Mouse (Mus musculus) NIH3T3 (cell line): ENCODE data around the gene Ackr3.

Experiments used
- DNase-seq: peaks from one replicate; pipeline ENCODE4 v3.0.0-alpha.2; 2012; ENCODE audit warnings: low read depth

The Ackr3 gene

GRCm38 (mm10) chr1:90204821-90205220 lies 1.0 kb downstream of the Ackr3 start:
- DNase-seq, result peak; percentile 39

DNA sequence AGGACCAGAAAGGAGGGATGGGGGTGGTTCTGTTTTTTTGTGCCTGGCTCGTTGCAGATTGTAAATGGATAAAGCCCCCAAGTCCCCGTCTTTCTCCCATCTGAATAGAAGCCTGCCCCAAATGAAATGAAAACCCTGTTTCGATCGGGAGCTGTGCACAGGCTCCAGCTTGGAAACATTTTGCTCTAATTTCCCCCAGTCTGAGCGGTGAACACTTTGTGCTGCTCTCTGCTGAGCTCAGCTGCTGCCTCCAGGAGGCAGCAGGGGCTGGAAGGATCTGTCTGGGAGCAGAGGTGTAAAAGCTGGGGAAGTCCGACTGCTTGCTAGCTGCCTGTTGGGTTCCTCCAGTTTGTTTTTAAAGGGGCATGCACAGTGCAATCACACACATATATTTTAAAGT lies 1.4 kb downstream of the Ackr3 start:
- DNase-seq, result peak; percentile 93

DNA sequence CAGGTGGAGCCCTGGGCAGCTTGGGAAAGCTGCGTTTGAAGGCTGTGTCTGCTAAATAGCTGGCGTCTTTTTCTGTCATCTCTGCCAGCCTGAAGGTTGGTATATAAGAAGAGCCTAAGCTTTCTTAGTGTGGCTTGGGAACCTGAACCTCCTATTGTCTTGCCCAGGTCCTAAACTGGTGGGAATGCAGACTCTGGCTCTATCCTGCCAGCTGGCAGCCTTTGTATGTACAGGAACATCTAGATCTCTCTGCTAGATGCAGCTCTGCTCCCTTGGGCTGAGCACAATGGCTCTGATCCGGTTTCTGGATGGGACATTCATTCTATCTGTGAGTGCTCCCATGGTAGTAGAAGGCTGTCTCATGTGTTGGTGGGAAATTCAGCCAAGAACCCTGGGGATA lies 2.9 kb downstream of the Ackr3 start:
- no peak for DNase-seq

GRCm38 (mm10) chr1:90207279-90207678 lies 3.5 kb downstream of the Ackr3 start:
- DNase-seq, result no peak

DNA sequence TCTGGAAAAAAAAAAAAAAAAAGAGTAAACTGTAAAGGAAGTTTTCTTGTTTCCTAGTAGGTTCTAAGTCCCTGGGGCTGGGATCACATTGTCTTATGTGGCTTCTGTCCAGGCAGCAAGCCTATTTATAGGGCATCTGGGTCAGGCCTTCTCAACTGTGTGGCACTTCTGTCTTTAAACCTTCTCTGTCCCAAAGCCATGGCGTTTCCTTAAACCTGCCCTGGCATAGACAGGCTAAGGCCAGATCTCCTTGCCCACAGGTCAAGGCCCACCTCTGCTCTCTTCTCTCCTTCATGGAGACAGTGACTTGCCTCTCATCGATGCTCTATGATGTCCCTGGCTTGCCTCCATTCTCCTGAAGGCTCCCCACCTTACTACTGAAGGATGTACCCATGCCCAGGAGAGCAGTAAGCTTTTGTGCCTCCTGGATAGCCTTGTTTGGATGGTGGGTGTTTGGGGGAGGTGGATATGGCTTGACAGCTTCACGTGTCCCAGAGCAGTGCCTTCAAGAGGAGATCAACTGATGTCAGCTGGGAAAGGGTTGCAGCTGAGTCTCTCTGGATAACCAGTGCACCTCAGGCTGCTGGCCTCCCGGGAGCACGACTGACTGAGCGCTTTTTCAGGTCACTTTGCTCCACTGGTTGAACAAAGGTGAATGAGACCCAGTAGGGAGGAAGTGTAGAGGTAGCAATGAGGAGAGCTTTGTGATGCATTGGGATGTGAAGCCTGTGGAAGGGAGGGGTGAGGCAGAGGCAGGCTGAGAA lies 4.1 kb downstream of the Ackr3 start:
- no peak for DNase-seq

- DNase-seq, result no peak
These were observed 4.7 kb downstream of the Ackr3 start for GRCm38 (mm10) chr1:90208503-90208860.

- DNase-seq, result no peak
These were observed 5.3 kb downstream of the Ackr3 start for GRCm38 (mm10) chr1:90209069-90209468.

DNA sequence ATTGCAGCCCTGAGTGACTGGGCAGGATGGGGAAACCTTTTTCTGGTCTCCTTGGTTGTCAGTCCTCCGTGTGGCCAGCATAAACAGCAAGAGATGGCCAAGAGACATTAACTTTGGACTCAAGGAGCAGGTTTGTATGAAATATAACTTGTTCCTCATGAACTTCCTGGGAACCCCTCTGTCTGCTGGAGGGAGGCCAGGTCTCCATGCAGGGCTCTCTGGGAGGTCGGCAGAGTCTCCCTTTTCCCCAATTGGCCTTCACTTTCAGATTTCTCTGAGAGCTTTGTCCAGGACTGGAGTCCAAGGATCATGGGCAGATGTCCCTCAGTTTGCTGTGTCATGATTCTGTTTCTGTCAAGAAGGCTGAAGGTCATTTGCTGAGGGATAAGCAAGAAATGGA lies 6.0 kb downstream of the Ackr3 start:
- DNase-seq, result no peak

DNA sequence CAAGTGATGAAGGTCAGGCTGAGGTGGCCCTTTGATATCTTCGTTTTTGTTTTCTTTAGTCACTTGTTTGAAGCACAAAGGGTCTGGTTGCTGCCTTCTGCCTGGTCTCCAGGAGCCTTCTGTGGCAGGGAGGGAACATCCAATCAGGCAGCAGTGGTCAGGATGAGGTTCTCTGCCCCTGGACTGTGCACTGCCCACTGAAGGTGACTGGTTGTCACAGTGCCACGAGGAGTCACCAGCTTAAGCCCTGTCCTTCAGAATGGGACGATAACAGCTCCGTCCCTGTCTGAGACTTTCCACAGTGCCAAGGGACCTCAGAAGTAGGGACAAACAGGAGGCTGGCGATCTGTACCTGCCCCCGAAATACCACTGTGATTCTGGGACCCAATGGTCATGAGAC lies 6.6 kb downstream of the Ackr3 start:
- no peak for DNase-seq

- DNase-seq, result no peak
These were observed 7.0 kb downstream of the Ackr3 start for GRCm38 (mm10) chr1:90210761-90211160.

- DNase-seq, result no peak
These were observed 8.6 kb downstream of the Ackr3 start for GRCm38 (mm10) chr1:90212376-90212775.

DNA sequence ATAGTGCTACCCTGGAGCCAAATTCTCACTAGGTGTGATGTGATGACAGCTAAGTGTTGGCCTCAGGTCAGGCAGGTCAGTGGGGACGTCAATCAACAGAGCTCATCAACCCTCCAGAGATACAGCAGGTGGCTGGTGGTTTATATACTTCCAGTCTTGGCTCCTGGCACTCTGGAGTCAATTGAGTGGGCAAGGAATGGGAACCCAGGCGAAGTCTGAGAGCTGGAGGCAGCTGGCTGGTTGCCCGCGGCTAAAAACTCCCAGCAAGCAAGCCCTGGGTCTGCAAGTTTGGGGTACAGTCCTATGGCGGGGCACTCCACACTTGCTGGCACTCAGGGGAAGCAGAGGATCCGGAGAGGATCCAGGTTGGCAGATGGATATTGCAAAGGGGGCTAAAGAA lies 9.1 kb downstream of the Ackr3 start:
- DNase-seq, result no peak

DNA sequence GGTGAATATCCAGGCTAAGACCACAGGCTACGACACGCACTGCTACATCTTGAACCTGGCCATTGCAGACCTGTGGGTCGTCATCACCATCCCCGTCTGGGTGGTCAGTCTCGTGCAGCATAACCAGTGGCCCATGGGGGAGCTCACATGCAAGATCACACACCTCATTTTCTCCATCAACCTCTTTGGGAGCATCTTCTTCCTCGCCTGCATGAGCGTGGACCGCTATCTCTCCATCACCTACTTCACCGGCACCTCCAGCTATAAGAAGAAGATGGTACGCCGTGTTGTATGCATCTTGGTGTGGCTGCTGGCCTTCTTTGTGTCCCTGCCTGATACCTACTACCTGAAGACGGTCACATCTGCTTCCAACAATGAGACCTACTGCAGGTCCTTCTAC lies 10.2 kb downstream of the Ackr3 start:
- no peak for DNase-seq

DNA sequence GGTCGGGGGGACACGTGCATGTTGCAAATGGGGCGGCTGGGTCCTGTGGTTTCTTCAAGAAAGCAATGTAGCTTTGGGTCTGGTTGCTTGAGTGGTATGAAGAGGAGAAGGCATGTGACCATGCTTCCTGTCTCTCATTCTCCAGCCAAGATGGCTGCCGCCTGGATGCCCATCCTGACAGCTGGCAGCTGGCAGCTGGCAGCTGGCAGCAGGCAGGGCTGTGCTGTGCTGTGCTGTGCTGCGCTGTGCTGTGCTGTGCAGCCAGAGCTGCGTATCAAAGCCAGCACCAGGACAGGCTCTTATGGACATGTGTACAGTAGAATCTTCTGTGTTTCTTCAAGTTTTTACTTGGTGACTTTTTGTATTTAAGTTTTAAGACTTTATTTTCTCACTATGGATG lies 11.1 kb downstream of the Ackr3 start:
- DNase-seq, result no peak

DNA sequence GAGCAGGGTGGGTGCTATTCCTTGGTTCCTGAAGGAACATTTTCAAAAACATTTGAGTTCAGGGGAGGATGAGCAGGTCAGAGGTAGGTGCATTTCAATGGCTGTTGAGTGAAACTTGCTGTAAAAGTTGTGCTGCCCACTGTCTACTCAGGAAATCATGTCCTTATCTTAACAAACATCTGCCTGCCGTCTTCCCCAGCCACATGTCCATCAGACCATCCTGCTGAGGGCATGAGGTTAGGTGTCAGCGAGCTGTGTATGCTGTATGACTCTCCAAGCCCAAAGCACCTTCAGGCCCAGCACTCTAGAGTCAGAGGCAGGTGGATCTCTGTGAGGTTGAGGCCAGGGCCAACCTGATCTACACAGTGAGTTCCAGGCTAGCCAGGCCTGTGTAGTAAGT lies 12.1 kb downstream of the Ackr3 start:
- DNase-seq, result no peak

DNA sequence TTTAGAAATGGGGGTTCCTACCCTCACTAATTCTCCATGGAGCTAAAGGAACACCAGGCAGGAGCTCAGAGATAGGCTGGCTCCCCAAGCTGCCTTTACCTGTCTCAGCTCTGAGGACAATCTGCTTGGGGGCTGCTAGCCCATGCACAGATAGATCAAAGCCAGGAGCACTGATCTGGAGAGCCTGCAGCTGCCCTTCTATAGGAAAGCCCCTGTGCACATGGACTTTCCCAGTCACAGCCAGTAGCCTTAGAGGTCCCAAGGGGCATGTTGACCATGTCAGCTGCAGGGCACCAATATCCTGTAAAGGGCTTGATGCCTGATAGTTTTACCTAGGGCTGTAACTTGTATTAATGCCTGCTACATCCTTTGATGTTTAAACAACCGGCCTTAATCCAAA lies 12.6 kb downstream of the Ackr3 start:
- no peak for DNase-seq

DNA sequence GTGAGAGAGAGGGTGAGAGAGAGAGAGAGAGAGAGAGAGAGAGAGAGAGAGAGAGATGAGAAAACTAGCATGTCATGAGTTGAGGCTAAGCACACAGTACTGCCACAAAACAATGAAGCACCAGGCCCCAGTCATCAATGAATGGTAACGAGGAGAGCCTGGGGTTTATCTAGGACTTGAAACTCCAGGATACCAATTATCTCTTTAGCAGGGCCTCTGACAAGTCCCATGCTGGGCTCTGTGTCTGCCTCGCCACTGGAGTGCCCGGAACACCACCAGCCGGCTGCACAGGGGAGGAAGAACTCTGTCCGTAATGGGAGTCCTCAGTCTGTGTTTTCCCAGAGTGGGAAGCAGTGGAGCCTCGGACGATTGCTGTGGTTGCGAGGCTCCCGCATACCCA lies 16.5 kb downstream of the Ackr3 start:
- DNase-seq, result no peak

- no peak for DNase-seq
These were observed 17.1 kb downstream of the Ackr3 start for GRCm38 (mm10) chr1:90220844-90221243.

GRCm38 (mm10) chr1:90221811-90222361 lies 18.1 kb downstream of the Ackr3 start:
- no peak for DNase-seq

DNA sequence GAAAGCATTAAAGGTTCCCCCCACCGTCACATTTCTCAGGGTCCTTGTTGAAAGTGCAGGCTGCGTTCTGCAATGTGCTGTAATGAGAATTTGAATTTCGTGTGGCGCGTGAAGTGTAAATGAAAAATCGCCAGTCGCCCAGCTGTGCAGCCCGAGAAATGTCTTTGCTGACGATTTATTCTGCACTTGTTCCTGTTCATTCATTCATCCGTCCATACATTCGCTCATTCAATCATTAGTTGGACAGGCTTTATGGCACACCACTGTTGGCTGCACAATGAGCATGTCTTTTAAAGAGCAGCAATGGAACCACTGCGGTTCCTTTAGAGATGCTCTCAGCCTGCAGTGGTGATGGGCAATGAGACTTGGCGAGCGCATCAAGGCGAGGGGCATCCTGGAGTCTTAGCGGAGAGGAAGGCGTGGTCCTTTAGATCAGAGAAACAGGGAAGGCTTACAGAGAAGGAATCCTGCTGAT lies 18.7 kb downstream of the Ackr3 start:
- no peak for DNase-seq

- no peak for DNase-seq
These were observed 19.2 kb downstream of the Ackr3 start for GRCm38 (mm10) chr1:90223006-90223405.

- DNase-seq, result peak; percentile 97
These were observed 21.9 kb downstream of the Ackr3 start for GRCm38 (mm10) chr1:90225603-90226254.

GRCm38 (mm10) chr1:90227684-90228322 lies 24.0 kb downstream of the Ackr3 start:
- DNase-seq, result peak; percentile 95
